Mouse (Mus musculus) intestine, postnatal 0 days (tissue): ENCODE data around the gene Akap5. TPM values are rescaled to one million over a fixed set of nuclear protein-coding genes. Genes with fewer than 3 reads are reported as not detected.

ENCODE experiments used
- ATAC-seq: fragments of 200-750 bp; cut with Nextera tagmentation; 2 replicates; pipeline ENCODE4 v1.8.0; 2017; ENCODE audit warnings: mild to moderate bottlenecking, moderate TSS enrichment, moderate library complexity
- H3K27ac ChIP-seq: fragments of 300-500 bp; sonication (generic); 2 replicates; pipeline ENCODE4 v1.5.1; 2014; ENCODE audit warnings: mild to moderate bottlenecking, low read depth, low read length, moderate library complexity
- H3K27me3 ChIP-seq: fragments of 300-500 bp; sonication (generic); replicated peaks from 2 replicates; pipeline ENCODE4 v1.6.1; 2014; ENCODE audit warnings: low read length, mixed read lengths; ENCODE audit not compliant: control insufficient read depth, insufficient read depth
- H3K36me3 ChIP-seq: fragments of 300-500 bp; sonication (generic); 2 replicates; pipeline ENCODE4 v1.6.1; 2014; ENCODE audit warnings: mild to moderate bottlenecking, moderate library complexity; ENCODE audit not compliant: control insufficient read depth, insufficient read depth
- H3K4me1 ChIP-seq: fragments of 300-500 bp; sonication (generic); replicated peaks from 2 replicates; pipeline ENCODE4 v1.6.1; 2014; ENCODE audit warnings: antibody characterized with exemption, low read length, mixed read lengths; ENCODE audit not compliant: control insufficient read depth, insufficient read depth
- H3K4me2 ChIP-seq: fragments of 300-500 bp; sonication (generic); replicated peaks from 2 replicates; pipeline ENCODE4 v1.6.1; 2014; ENCODE audit warnings: low read depth, mild to moderate bottlenecking, moderate library complexity
- H3K4me3 ChIP-seq: fragments of 300-500 bp; sonication (generic); 2 replicates; pipeline ENCODE4 v1.5.1; 2014; ENCODE audit warnings: low read depth, low read length
- H3K9ac ChIP-seq: fragments of 300-500 bp; sonication (generic); 2 replicates; pipeline ENCODE4 v1.6.1; 2014; ENCODE audit warnings: mild to moderate bottlenecking, low read depth, low read length
- H3K9me3 ChIP-seq: fragments of 300-500 bp; sonication (generic); 2 replicates; pipeline ENCODE4 v1.6.1; 2016; ENCODE audit warnings: mixed run types; ENCODE audit not compliant: control insufficient read depth
- CTCF ChIP-seq: sonication (generic); IDR thresholded peaks from 2 replicates; pipeline ENCODE4 v1.5.1; 2016; ENCODE audit warnings: low read depth, mild to moderate bottlenecking, control low read depth, antibody characterized with exemption, moderate library complexity
- WGBS: fragments of 180-500 bp; shearing (Covaris S2); extraction: QIAGEN DNeasy Blood & Tissue Kit; methylation state at CpG from one replicate; pipeline ENCODE4 v1.1.7; 2014; 5-methylcytosine and 5-hydroxymethylcytosine counted together
- polyA plus RNA-seq: library from polyadenylated mRNA; unstranded; fragments of >200 nt; fragmentation: Nextera tagmentation; extraction: Ambion mirVana; gene quantifications from 2 replicates; pipeline ENCODE4 v1.2.1, GENCODE M21; 2015

The Akap5 gene
- polyA plus RNA-seq, 1 experiment from 2014 or later, result 0.85 TPM

GRCm38 (mm10) chr12:76299361-76299906 is 25.3 kb upstream of the Akap5 start:
- Histone ChIP-seq H3K4me2 (no peak overlapping the region), H3K36me3 (peaks cover 69% of the 10 kb centered on the region), H3K27ac (no peak overlapping the region), H3K4me1 (no peaks in the 10 kb centered on the region), H3K4me3 (no peak overlapping the region), H3K27me3 (no peaks in the 10 kb centered on the region), H3K9me3 (no peaks in the 10 kb centered on the region), H3K9ac (no peak overlapping the region)
- ATAC-seq, result no peak
- TF ChIP-seq CTCF, result no peak
- 87% methylated on average over 9 of the region's 9 CpGs for WGBS

DNA sequence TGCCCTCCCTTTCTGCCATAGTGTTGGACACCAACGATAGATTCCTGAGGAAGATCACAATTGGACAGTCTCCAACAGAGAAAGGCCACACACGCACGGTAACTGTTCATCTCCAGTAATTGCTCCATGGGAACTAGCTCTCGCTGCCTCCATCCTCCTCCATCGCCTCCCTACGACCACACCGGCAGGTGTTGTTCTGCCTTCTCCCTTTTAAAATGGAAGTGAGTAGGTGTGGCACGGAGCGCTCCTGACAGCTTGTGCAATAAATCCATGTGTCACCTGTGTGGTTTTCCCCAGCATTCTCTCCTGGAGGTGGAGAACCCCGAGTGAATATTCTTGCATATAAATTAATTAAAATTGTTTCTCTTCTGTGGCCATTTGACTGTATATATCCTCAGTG is 24.3 kb upstream of the Akap5 start:
- TF ChIP-seq CTCF, result no peak
- H3K9me3 ChIP-seq, result no peaks in the 10 kb centered on the region
- no peak for ATAC-seq
- H3K4me3 ChIP-seq, result no peak overlapping the region
- H3K9ac ChIP-seq, result no peak overlapping the region
- H3K27ac ChIP-seq, result no peak overlapping the region
- no peaks in the 10 kb centered on the region for H3K27me3 ChIP-seq
- H3K4me2 ChIP-seq, result no peak overlapping the region
- H3K36me3 ChIP-seq, result peaks cover 63% of the 10 kb centered on the region
- WGBS, result 73% methylated on average over 10 of the region's 10 CpGs
- H3K4me1 ChIP-seq, result no peaks in the 10 kb centered on the region

DNA sequence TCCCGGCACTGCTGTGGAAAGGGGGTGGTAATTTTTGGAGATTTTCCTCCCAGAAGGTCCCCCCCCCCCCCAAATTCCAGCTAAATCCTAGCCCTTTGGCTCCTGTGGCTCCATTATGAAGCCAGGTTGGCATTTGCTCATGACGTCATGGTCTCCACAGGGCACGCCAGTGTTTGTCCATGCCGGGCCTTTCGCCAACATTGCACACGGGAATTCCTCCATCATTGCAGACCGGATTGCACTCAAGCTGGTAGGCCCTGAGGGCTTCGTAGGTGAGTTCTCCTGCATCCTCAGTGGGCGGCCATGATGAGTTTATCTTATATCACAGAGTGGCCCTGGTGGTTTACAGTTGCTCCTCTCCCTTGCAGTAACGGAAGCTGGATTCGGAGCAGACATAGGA is 21.2 kb upstream of the Akap5 start:
- Histone ChIP-seq H3K9ac (no peak overlapping the region), H3K4me1 (0 out of 2 replicates have a peak, but pooled peaks cover 4% of the 10 kb centered on the region), H3K9me3 (no peaks in the 10 kb centered on the region), H3K27me3 (no peaks in the 10 kb centered on the region), H3K36me3 (peaks cover 40% of the 10 kb centered on the region), H3K27ac (no peak overlapping the region), H3K4me2 (no peak overlapping the region), H3K4me3 (no peak overlapping the region)
- no peak for TF ChIP-seq CTCF
- WGBS, result 91% methylated on average over 11 of the region's 11 CpGs
- no peak for ATAC-seq

DNA sequence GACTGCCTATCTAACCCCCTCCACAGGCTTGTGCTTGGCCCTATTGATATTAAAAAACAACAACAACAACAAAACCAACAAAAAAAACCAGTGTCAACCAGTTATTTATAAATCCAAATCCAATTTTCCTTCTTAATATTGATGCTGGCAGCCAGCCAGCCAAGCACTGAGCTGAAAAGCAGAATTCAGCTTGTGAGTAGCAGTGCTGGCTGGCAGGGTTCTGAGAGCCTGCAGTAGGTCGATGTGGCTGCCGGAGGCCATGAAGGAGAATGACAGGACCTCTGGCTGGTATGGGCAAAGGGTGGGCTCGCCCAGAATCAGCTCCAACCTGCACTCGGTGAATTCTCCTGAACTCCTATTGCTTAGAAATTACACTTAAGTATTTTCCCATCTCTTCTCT is 20.5 kb upstream of the Akap5 start:
- Histone ChIP-seq H3K27ac (no peak overlapping the region), H3K9ac (no peak overlapping the region), H3K36me3 (peaks cover 33% of the 10 kb centered on the region), H3K9me3 (no peaks in the 10 kb centered on the region), H3K4me3 (no peak overlapping the region), H3K4me1 (0 out of 2 replicates have a peak, but pooled peaks cover 4% of the 10 kb centered on the region), H3K4me2 (no peak overlapping the region), H3K27me3 (no peaks in the 10 kb centered on the region)
- WGBS, result 70% methylated on average over 4 of the region's 4 CpGs
- ATAC-seq, result no peak
- TF ChIP-seq CTCF, result no peak

DNA sequence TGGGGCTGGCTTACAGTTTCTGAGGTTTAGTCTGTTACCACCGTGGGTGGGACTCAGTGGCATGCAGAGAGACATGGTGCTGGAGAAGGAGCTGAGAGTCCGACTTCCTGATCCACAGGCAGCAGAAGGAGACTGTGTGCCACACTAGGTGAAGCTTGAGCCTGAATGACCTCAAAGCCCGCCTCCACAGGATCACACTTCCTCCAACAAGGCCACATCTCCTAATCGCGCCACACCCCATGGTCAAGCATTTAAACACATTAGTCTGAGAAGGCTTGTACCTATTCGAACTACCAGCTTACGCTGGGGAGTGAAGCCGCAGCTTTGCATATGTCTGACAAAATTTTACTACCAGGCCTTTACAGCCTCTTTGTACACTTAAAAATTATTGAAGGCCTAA is 19.6 kb upstream of the Akap5 start:
- no peak for ATAC-seq
- H3K36me3 ChIP-seq, result peaks cover 34% of the 10 kb centered on the region
- H3K27ac ChIP-seq, result no peak overlapping the region
- no peak overlapping the region for H3K4me2 ChIP-seq
- H3K27me3 ChIP-seq, result no peaks in the 10 kb centered on the region
- H3K4me1 ChIP-seq, result 0 out of 2 replicates have a peak, but pooled peaks cover 4% of the 10 kb centered on the region
- H3K9ac ChIP-seq, result no peak overlapping the region
- 91% methylated on average over 8 of the region's 8 CpGs for WGBS
- no peak for TF ChIP-seq CTCF
- no peaks in the 10 kb centered on the region for H3K9me3 ChIP-seq
- H3K4me3 ChIP-seq, result no peak overlapping the region

DNA sequence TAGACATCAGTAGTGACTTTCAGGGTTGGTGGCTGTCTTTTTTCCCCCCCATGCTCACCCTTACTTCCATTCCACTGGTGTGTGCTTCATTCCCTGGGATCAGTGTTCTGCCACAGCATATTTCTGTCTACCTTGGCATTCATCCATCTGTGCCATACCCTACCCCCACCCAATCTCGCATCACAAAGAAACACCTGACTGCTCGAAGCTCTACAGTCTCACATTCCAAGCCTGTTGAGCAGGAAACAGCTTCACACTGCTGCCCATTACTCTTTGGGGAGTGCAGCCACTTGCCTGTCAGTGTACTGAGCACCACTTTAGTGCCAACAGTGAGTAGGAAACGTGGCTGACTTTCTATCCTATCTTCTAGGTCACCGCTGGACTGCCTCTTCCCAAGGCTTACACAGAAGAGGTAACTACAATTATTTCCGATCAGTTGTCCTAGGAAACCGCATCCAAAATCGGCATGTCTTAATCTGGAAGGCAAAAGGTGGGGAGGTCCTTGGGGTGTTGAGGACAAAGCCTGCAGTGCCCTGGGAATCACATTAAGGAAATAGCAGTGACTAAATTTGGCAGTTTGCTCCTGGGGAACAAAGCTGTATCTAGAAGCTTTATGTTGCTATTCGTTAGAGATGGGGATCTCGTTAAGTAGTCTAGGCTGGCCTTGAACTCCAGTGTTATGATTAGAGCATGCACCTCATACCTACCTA is 17.7 kb upstream of the Akap5 start:
- peaks cover 21% of the 10 kb centered on the region; the same call in 1 of the 2 replicates for H3K36me3 ChIP-seq
- TF ChIP-seq CTCF, result no peak
- no peaks in the 10 kb centered on the region for H3K27me3 ChIP-seq
- no peak overlapping the region for H3K4me3 ChIP-seq
- H3K4me1 ChIP-seq, result 0 out of 2 replicates have a peak, but pooled peaks cover 4% of the 10 kb centered on the region
- H3K27ac ChIP-seq, result no peak overlapping the region
- no peaks in the 10 kb centered on the region for H3K9me3 ChIP-seq
- ATAC-seq, result no peak
- no peak overlapping the region for H3K4me2 ChIP-seq
- H3K9ac ChIP-seq, result no peak overlapping the region
- 75% methylated on average over 9 of the region's 9 CpGs for WGBS
